Mouse (Mus musculus) left cerebral cortex, adult 18-20 months (tissue): ENCODE measurements around the gene Scyl2. TPM values are rescaled to one million over a fixed set of nuclear protein-coding genes. Genes with fewer than 3 reads are reported as not detected.
"Not testable (repeated sequence)": the region's sequence is repeated elsewhere in the genome, so short reads cannot be mapped to it uniquely, and the experiment has no call there.

ENCODE experiments used
- DNase-seq, 2 experiments: peaks; one replicate each; pipeline ENCODE4 v3.0.0; 2021 to 2022; ENCODE audit warnings: low spot score in 2 of 2, mixed read lengths in 1 of 2
- total RNA-seq, 2 experiments: library from RNA; stranded (reverse); gene quantifications; 2 replicates each; pipeline ENCODE4 v1.2.3; 2021

The Scyl2 gene
- total RNA-seq, 2 experiments from 2014 or later, result 32.2 to 34.6 TPM

DNA sequence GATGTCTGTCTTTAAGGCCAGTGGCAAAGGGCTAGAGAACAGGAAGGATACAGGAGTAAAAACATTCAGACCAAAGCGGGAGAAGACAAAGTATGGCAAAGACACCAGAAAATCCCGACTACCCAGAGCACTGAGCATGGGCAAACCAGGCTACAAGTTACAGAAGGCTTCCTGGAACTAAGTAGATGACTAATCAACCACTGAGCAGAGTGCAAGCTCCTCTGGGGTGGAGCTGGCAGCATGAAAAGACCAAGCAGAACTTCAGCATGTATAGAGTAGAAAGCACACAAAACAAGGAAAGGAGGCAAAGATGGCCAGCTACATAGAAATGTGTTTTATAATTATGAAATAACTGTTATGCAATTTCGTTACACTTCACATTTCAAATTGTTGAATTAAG, 5.6 kb downstream of the Scyl2 start:
- DNase-seq, result no peak

GRCm38 (mm10) chr10:89679448-89679847, 6.6 kb downstream of the Scyl2 start:
- no peak for DNase-seq

DNA sequence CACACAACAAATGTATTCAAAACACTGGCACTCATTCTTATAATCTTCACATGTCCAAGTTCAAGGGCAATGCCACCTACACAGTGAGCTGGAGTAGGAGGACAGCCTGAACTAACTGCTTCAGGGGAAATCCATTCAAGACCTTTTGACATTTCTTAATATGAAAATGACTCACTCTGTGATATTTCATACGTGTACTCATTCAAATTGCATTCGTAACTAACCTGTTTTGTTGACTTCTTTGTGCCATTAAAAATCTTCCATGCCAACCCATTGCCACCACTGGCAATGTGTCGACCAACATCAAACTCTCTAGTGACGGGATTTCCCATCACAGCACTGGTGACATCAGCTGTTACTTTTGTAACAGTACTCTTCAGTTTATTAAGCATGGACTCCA, 8.0 kb downstream of the Scyl2 start:
- no peak for DNase-seq

GRCm38 (mm10) chr10:89676609-89677008, 9.5 kb downstream of the Scyl2 start:
- no peak for DNase-seq

DNA sequence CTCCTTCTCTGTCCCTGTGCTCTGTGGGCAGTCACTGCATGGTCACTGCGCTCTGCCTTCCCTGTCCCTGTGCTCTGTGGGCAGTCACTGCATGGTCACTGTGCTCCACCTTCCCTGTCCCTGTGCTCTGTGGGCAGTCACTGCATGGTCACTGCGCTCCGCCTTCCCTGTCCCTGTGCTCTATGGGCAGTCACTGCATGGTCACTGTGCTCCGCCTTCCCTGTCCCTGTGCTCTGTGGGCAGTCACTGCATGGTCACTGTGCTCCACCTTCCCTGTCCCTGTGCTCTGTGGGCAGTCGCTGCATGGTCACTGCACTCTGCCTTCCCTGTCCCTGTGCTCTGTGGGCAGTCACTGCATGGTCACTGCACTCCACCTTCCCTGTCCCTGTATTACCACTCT, 15.7 kb downstream of the Scyl2 start:
- DNase-seq, result not testable (repeated sequence)

DNA sequence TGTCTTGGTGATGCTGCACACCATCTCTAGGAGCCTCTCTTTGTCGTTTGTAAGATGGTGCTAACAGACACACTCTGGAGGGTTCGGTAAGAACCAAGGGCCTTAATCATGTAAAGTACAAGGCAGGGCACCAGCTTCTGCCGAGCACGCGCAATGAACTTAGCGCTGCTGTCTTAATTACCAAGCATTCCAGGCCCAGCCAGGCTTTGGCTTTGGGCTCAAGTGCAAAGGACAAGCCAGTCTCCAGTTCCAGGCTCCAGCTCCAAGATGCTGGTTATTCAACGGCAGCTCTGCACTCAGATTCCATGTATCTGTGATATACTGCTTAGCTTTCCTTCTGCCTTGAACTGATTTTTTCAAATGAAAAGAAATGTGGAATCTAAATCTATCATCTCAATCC, 18.5 kb downstream of the Scyl2 start:
- DNase-seq, result no peak

- DNase-seq, result no peak
These were observed 20.4 kb downstream of the Scyl2 start for GRCm38 (mm10) chr10:89665679-89666078.

- no peak for DNase-seq
These were observed 21.0 kb downstream of the Scyl2 start for GRCm38 (mm10) chr10:89664977-89665645.

GRCm38 (mm10) chr10:89656366-89656765, 29.7 kb downstream of the Scyl2 start:
- DNase-seq, result peak in 1 of 2 experiments; percentile 39

GRCm38 (mm10) chr10:89652912-89653311, 33.2 kb downstream of the Scyl2 start:
- DNase-seq, result no peak

DNA sequence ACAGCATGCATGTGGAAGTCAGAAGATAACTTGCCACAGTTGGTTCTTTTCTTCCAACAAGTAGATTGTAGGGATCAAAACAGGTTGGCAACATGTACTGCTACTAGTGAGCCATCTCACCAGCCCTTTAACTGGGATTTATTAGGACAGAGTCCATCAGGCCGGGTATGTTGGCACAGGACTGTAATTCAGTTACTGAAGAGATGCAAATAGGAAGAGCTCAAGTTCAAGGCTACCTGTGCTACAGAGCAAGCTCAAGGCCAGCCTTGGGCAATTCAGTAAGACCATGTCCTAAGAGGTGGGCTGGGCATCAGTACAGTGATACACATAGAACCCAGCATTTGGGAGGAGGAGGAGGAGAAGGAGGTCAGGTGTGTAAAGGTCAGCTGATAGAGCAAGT, 34.4 kb downstream of the Scyl2 start:
- DNase-seq, result no peak

GRCm38 (mm10) chr10:89646918-89647317, 39.2 kb downstream of the Scyl2 start:
- no peak for DNase-seq

GRCm38 (mm10) chr10:89637001-89637400, 49.1 kb downstream of the Scyl2 start:
- DNase-seq, result no peak

DNA sequence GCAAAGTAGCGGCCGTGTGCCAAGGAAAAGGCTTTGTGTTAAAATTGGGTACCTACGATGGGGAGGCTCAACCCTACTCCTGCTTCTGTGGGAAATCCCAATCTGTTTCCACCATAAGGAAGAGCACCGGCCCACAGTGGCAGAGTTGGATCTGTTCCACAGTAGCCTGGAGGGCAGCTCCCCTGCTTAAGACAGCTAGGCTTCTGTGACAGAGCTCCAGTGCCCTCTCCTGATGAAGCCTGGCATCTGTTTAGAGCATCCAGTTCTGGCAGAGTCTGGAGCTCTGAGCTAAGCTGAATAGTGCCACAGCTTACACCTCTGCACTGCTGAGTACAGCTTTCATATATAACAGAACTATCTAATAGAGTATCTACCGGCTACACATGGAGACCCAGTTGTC, 51.1 kb downstream of the Scyl2 start:
- peak; percentile 14 to 33 for DNase-seq

DNA sequence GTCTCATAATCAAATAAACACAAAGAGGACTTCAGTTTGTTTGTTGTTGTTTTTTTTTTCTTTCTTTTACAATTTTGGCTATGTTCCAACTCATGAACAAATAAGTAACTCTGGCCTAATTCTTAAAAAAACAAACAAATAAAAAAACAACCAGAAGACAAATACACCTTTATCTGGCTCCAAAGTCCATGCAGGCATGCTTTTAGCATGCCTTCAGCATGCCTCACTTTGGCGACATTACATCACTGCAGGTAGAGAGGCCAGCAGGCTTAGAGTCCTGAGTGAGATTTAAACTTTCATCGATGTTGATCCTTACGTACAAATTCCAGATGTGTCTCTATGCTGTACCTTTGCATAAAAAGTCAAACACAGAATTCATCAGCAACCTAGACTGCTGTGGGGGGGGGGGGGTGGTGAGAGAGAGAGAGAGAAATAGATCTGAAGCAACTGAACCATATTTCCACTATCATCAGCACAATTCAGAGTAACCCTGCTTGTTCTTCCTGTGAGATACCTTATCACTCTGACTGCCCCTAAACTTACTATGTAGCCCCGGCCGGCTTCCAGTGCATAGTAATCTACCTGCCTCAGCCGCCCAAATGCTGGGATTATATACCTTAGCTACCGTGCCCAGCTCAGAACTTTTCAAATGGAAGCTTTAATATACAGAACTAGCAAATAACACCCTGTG, 52.2 kb downstream of the Scyl2 start:
- DNase-seq, result no peak

GRCm38 (mm10) chr10:89633121-89633520, 53.0 kb downstream of the Scyl2 start:
- DNase-seq, result no peak

GRCm38 (mm10) chr10:89631831-89632230, 54.3 kb downstream of the Scyl2 start:
- no peak for DNase-seq

GRCm38 (mm10) chr10:89630564-89630963, 55.5 kb downstream of the Scyl2 start:
- DNase-seq, result no peak

DNA sequence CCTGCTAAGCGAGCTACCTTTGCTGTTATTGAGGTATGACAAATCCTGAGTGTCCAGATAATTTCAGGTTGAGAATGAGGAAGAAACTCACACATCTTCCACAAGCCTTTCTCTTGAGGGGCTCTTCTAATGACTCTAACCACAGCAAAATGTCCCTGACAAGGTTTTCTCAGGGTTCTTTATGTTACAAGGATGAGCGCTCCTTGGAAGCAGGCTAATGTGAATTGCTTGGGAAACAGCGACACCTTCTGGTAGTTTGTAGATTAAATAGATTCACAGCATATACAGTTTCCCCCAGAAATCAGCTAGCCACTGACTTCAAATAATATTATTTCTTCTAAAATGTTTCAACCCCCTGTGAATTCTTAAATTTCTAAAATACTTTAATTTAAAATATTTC, 56.0 kb downstream of the Scyl2 start:
- peak; percentile 30 to 59 for DNase-seq

DNA sequence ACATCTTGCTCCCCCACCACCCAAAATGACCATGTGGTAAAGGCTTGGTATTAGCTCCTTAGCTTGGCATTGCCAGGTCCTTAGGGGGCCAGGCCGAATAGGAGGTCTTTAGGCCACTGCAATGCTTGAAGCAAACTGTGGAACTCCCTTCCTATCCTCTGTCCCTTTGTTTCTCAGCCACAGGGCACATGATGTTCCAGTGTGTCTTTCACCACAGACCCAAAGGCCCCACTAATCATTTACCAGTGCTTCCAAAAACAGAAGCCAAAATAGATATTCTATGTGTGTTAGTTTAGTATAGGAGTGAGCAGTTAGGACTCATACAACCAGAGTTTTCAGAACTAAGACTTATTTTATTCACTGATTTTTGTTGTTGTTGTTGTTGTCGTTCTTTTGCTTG, 59.4 kb downstream of the Scyl2 start:
- no peak for DNase-seq

- no peak for DNase-seq
These were observed 61.9 kb downstream of the Scyl2 start for GRCm38 (mm10) chr10:89624196-89624595.

GRCm38 (mm10) chr10:89621129-89621528, 65.0 kb downstream of the Scyl2 start, which contains the start of gene Slc17a8:
TSS of gene Slc17a8 (minus strand) at chr10:89621253.
- DNase-seq, result no peak

DNA sequence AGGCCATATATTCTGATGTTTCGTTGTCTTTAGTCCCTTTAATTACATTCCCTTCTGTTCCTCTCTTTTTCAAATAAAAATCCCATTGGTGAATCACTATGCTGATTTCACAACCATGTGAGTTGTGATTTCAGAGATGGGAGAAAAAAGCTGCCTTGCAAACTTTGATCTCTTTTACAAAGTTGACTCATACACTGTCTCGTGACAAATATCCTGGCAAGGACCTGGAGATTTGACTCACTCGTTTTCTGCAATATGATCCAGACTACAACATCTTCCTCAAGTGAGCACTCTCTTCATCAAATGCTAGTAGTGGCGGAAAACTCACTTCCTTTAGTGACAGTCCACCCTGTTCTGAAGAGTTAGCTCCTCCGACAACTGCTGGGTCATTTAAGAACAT, 86.8 kb downstream of the Scyl2 start:
- DNase-seq, result no peak
